Mouse (Mus musculus) heart, adult 2 months (tissue): ENCODE data around the gene Mymk.

Experiments
- CTCF ChIP-seq: fragments of 200-600 bp; IDR thresholded peaks from 2 replicates; pipeline ENCODE4 v1.8.1; 2022; ENCODE audit warnings: antibody characterized with exemption, mild to moderate bottlenecking, moderate library complexity
- EP300 ChIP-seq: fragments of 200-500 bp; IDR thresholded peaks from 2 replicates; pipeline ENCODE4 v1.6.1; 2011; ENCODE audit warnings: low read depth, low read length, control low read depth; ENCODE audit not compliant: insufficient read depth
- POLR2A ChIP-seq: fragments of 200-500 bp; IDR thresholded peaks from 2 replicates; pipeline ENCODE4 v1.6.1; 2011; ENCODE audit warnings: mild to moderate bottlenecking, low read depth, low read length, control low read depth; ENCODE audit not compliant: insufficient read depth

DNA sequence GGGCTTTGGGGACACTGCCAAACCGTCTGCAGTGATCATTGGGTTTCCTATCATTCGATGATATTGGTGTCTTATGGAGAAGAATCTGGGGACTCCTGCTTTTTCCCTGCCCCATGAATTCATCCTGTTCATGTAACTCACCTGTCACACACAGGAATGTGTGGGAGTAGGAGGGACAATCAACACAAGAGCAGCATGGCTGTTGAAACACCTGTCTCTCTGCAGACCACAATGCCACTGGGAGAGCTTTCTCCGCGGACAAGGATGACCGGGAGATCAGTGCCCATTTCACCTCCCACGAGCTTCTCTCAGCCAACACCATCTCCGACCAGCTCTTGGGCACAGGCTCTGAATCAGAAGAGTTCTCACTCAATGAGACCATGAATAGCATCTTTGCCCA lies 23.2 kb upstream of the Mymk start:
- TF ChIP-seq CTCF (no peak), POLR2A (no peak), EP300 (no peak)
